Mouse (Mus musculus): ENCODE measurements around the gene Rab37.

GRCm38 (mm10) chr11:115188539-115189231 lies 97.5 kb downstream of the Rab37 start:
- TF ChIP-seq CTCF (IDR thresholded peaks at IDR 0.05; ENCODE audit: control insufficient read depth, insufficient read depth, insufficient read length): no peak
- TF ChIP-seq USF1 (IDR thresholded peaks at IDR 0.05; ENCODE audit: low read depth): no peak
